Mouse (Mus musculus) left cerebral cortex, postnatal 4 days (tissue): ENCODE data around the gene Kcnma1. TPM values are rescaled to one million over a fixed set of nuclear protein-coding genes. Genes with fewer than 3 reads are reported as not detected.

Experiments used
- DNase-seq: peaks from one replicate; pipeline ENCODE4 v3.0.0-alpha.2; 2022
- intact Hi-C: fragments of 180-260 bp; cut with DNase I; formaldehyde crosslinking; loops from one replicate; pipeline ENCODE4 v1.15.1; 2025
- total RNA-seq, 2 experiments: library from RNA; stranded (reverse); gene quantifications; 2 replicates each; pipeline ENCODE4 v1.2.3; 2021

Gene Kcnma1
- total RNA-seq, 2 experiments from 2014 or later = 115 to 124 TPM

DNA sequence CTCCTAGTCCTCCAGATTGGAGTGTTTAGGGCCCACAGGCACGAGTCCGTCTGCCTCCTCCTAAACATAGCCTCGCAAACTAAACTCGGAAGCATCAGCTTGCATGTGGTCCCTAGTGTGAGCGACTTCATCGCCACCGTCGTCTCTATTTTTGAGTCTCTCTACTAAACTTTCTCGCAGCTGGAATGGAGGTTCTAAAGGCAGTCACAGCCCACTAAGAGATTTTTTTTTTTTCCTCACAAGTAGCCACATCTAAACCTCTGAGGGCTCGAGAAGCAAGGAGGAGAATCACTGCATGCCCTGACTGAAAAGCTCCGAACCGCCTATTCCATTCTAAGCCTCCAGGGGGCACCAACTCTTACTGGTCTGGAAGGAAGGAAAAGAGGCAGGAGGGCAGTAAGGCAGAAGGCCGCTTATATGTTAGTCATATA is 223.0 kb downstream of the Kcnma1 start:
- intact Hi-C loops = loop anchor here (5.0 kb wide), 1 partner anchor 216 kb away; no protein-coding TSS in a partner anchor
- peak; percentile 70 for DNase-seq

DNA sequence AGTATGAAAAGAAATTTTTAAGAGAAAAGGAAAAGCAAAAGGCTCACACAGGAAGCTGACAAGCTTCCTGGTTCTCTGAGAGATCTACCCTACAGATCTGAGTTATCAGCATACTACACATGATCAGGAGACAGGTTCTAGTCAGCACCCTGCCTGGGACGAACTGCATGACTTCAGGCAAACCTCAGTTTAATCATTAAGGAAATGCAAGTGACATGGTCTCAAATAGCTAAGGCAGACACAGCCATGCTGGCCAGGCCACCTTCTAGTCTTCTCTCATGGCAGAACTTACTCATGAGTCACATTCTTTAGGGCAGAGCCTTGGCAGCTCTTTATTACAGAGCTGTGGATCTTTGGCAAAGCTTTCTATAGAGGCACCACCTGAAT is 227.6 kb downstream of the Kcnma1 start:
- DNase-seq = no peak
- intact Hi-C loops = no loop called here

- intact Hi-C loops = no loop called here
- DNase-seq = no peak
Measured at GRCm38 (mm10) chr14:23785921-23786686, 228.2 kb downstream of the Kcnma1 start.

DNA sequence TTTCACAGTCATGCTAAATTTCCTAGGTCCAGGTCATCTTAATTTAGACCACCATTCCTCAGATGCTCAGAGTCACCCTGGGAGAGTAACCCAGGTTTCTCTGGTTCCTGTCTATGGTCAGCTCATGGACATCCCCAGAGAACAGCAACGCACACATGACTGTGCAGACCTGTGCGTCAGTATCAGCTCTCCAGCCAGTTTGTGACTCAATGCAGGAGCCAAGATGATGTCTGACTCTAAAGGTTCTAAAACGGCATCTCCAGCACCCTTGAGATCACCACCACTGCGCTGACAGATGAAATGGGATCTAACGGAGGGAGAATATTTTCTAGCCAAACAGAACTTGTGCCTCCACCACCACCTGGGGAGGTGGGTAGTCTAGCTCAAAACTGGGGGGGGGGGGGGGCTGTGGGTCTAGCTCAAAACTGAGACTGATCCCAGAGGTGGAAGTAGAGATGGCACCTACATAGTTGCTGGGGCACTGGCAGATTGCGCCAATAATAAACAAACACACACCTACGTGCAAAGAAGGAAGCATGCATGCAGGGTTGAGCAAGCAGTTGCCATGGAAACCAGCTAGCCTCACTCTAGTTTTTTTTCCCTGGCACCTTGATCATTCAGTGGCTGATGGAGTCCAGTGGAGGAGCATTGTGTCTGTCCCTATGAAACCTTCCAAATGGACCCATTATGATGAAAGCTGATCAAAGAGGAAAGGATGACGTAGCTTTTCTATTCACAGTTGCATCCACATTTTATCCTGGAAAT is 231.3 kb downstream of the Kcnma1 start:
- DNase-seq = no peak
- intact Hi-C loops = no loop called here

- no peak for DNase-seq
- intact Hi-C loops = no loop called here
Measured at GRCm38 (mm10) chr14:23774542-23774941, 239.7 kb downstream of the Kcnma1 start.

DNA sequence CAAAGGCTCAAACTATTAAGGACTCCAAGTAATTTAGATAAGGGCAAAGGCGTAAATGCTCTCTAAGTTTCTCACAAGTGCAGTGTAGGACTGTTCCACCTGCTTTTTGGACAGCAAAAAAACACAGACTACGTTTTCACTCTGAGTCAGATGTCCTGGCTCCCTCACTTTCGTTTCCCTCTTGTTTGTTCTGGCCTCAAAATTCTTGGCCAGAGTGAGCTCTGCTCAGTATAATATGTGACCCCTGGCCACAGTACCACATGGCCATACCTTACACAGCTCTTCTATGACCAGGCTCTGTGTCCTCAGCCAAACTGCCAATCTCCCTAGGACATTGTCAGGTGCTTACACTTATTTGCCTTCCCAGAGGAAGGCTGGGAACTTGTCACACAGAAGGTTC is 241.6 kb downstream of the Kcnma1 start:
- intact Hi-C loops = no loop called here
- DNase-seq = no peak

DNA sequence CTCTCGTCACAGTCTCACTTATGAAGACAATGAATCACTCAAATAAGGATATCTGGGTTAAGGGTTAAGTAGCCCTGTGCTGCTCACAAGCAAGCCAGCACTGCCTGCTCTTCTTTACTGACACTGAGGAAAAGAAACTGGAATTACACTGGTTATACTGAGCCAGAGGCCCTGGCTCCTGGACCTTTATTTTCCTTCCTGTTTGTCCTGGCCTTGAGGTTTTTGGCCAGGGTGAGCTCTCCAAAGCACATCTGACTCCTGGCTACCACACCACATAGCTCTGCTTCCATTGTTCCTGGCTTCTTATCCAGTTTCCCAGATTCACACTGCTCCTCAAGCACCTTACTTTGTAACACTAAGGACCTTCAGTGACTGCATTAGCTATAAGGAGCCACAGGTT is 242.5 kb downstream of the Kcnma1 start:
- no peak for DNase-seq
- intact Hi-C loops = no loop called here

- no peak for DNase-seq
- intact Hi-C loops = no loop called here
Measured at GRCm38 (mm10) chr14:23762471-23762870, 251.8 kb downstream of the Kcnma1 start.

DNA sequence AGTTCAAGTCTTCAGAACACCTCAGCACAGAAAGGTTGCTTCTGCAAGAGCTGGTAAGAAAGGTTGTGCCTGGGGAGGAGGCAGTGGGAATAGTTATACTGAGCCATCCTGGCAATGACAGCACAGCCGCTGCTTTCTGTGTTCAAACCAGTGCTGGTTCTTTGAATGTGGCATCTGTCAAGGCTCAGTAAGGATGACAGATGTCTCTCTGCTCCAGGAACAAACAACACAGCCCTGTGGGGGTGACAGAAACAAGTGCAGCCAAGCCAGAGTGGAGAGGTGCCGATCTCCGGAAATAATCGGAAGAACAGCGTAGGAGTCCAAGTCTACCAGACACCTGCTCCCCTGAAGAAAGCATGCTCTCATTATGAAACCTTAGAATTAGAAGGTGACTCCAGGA is 254.7 kb downstream of the Kcnma1 start:
- intact Hi-C loops = no loop called here
- peak; percentile 25 for DNase-seq

GRCm38 (mm10) chr14:23758421-23758820 is 255.9 kb downstream of the Kcnma1 start:
- intact Hi-C loops = no loop called here
- DNase-seq = no peak

DNA sequence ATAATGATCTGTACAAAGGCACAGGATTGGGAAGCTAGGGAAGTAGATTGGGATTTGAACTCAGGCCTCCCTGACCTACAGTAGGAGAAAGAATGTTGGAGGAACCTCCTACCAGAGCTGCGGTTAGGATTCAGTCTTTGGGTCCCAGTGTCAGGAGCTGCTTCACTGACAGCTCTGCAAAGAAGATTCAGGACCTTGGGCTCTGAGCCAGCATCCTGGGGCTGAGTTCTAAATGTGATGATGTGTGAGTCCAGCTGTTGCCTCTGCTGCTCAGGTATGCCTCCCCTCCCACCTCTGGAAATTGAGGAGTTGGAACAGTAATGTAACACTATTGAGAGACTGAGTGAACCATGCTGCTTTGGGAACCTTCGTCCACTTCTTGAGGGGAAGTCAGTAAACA is 266.3 kb downstream of the Kcnma1 start:
- DNase-seq = no peak
- intact Hi-C loops = no loop called here

DNA sequence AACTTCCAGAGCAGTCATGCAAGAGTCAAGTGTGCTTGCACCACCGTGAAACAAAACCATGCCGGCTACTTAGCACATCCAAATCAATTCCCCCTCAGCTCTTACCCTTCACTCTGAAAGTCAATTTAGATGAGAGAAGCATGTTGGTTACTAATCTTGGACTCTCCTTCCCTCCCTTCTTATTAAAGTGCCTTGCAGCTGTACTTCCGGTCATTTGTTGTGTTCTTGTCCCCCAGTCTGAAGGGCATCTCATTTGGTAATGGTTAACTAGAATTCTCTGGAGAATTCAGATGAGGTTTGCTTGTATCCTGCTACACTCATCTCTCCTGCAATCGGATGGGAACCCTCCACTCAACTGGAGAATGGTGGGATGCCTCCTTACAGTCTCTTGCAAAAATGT is 267.3 kb downstream of the Kcnma1 start:
- intact Hi-C loops = no loop called here

GRCm38 (mm10) chr14:23741531-23741930 is 272.8 kb downstream of the Kcnma1 start:
- intact Hi-C loops = no loop called here
- no peak for DNase-seq

More for the DNA sequence above, 267.3 kb downstream of the Kcnma1 start:
- no peak for DNase-seq

DNA sequence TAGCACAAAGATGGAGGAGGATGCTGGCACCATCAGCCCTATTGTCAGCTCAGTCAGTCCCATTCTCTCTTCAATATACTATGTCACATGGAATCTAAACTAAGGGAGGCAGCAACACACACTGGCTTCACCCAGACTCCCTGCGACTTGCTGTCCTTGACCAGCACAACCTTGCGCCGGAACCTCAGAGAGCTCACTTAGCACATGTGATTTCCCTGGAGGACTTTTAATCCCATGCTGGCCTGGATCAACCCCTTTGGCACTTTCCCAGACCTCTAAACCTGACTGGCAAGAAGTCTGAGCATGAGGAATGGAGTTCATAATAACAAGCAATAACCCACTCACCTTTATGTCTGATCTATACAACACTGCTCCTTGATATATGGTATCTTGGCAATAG is 280.1 kb downstream of the Kcnma1 start:
- DNase-seq = no peak

DNA sequence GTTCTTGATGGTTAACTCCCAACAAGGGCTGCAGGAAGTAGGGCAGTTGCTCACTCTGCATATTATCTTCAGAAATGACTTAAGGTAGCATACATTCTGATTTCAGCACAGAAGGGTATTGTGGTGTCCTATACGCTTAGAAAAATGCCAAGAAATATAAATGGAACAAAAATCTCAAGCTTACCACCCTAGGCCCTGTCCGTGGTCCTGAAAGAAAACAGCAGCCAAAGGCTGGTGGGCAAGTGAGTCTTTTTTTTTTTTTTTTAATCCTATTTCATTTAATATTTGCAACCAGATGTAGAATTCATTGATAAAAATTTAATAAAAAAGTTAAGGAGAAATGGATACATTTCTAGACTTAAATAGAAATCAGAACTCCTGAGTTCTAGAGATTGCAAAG is 284.9 kb downstream of the Kcnma1 start:
- no peak for DNase-seq
- intact Hi-C loops = no loop called here

More for the DNA sequence above, 280.1 kb downstream of the Kcnma1 start:
- intact Hi-C loops = no loop called here

- peak; percentile 88 for DNase-seq
- intact Hi-C loops = no loop called here
Measured at GRCm38 (mm10) chr14:23723701-23724430, 290.4 kb downstream of the Kcnma1 start.

DNA sequence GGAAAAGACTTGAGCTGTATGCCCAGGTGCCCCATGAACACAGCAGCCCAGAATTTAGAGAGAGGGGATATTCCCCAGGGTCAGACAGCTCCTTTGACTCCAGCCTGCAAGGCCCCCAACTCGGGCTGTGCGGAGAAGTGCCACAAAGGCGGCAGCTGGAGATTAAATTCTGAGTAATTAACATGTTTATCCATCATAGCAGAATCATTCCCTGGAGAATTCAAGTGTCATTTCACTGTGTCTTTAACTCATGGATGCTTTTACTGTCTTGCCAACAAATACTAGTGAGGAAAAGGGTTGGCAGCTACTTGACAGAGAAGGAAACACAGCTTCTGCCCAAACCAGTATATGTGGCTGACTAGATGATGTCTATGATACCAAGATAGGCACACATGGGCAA is 295.0 kb downstream of the Kcnma1 start:
- intact Hi-C loops = no loop called here
- DNase-seq = peak; percentile 50

DNA sequence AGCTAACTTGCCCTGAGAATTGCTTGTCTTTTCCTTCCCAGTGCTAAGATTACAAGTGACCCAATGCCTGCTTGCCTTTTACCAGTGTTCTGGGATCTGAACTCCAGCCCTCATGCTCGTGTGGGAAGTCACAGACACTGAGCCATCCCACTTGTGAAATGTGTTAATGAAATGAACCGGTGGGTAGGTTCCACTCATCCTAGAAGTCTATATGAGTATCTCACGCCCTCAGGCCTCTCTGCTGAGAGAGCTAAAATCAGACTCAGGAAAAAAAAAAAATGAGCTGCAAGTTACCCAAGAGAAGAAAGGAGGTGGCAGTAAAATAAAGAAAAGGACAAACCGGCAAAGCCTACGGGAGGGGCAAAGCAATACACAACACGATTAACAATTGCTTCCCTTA is 295.6 kb downstream of the Kcnma1 start:
- DNase-seq = no peak
- intact Hi-C loops = no loop called here

GRCm38 (mm10) chr14:23714396-23715131 is 299.7 kb downstream of the Kcnma1 start:
- DNase-seq = no peak
- intact Hi-C loops = no loop called here

- peak; percentile 52 for DNase-seq
- intact Hi-C loops = no loop called here
Measured at GRCm38 (mm10) chr14:23712891-23713290, 301.4 kb downstream of the Kcnma1 start.

- intact Hi-C loops = no loop called here
- no peak for DNase-seq
Measured at GRCm38 (mm10) chr14:23710954-23711353, 303.3 kb downstream of the Kcnma1 start.
